Mouse (Mus musculus): ENCODE measurements around the gene Pkp4.
A peak's percentile ranks its signal among the peaks of the same experiment; 100 is the strongest.

Gene Pkp4

DNA sequence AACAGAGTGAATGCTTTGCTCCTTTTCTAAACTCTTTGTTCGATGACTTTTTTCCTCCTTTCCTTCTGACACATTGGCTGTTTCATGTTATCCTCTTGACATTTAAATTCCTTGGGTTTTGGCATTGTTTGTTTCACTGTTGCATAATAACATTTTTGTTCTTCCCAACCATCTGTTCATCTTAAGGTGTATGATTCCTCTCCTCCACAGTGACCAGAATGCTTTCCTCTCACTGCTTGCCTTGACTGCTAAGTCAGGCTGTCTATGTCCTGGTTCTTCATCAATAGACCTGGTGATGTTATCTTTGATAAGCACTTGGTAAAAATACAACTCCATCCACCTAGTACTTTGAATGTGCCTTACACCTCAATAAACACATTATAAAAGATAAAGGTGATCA is 52.2 kb downstream of the Pkp4 start:
- peak; percentile 77 for ATAC-seq (ENCODE audit: insufficient number of reproducible peaks, low FRiP score, low TSS enrichment)

DNA sequence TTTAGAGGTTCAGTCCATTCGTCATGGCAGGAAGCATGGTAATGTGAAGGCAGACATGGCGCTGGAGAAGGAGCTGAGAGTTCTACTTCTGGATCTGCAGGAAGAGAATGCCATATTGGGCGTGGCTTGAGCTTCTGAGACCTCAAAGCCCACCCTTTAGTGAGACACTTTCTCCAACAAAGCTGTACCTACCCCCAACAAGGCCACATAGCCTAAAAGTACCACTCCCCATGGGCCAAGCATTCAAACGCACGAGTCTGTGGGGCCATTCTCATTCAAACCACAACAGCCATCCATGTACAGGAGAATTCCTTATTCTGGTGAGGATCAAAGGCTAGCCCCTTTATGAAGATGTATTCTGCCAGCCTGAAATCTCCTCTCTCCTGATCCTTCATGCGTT is 57.3 kb downstream of the Pkp4 start:
- ATAC-seq (ENCODE audit: insufficient number of reproducible peaks, low FRiP score, low TSS enrichment), result no peak

DNA sequence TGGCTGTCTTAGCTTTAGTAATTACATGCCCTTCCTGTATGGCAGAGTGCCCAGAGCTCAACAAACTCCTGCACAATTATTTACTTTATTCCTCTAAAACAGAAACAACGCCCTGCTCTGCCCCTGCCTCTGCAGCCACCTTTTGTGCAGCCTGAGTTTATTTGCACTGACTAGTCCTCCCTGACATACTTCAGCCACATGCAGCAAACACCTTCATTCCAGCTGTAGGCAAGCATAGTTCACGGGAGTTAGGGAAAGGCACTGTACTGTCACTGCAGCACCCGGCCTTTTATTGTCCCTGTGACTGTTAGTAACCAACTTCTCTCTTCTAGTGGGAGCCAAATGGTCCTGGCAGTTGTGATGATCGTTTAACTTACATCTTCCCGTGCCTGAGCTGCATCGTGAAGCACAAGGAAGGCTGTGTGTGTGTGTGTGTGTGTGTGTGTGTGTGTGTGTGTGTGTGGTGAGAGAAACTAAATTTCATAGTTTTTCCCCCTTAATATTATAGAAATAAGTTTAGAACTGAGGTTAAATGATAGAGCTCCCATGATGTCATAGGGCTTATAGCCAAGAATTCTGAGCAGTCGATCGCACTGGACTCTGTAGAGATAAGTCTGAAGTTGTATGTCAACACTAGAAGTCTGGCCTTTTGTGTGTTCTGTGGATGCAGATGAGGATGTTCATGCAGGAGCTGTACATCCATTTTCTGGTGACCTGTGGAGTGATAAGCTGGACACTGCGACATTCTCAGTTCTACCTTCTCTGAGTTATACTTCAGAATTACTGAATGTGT is 59.5 kb downstream of the Pkp4 start:
- no peak for ATAC-seq (ENCODE audit: insufficient number of reproducible peaks, low FRiP score, low TSS enrichment)

GRCm38 (mm10) chr2:59226383-59226782 is 65.7 kb downstream of the Pkp4 start:
- no peak for ATAC-seq (ENCODE audit: insufficient number of reproducible peaks, low FRiP score, low TSS enrichment)

DNA sequence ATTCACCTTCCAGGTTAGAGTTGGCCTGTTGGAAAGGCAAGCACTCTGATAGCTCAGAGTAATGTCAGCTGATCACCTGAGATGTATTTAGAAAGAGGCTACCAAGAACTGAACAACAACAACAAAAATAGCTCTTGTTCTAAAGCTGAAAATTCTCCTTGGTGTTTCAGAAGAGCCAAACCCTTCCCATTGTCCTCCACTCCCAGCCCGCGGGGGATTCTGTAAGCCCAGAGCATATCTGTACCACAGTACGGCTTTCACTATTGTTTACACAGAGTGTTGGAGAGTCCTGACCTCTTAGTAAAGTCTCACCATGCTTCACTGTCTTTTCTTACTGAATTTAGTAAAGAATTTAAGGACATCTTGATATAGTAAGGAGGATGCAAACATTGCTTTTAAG is 66.4 kb downstream of the Pkp4 start:
- no peak for ATAC-seq (ENCODE audit: insufficient number of reproducible peaks, low FRiP score, low TSS enrichment)

DNA sequence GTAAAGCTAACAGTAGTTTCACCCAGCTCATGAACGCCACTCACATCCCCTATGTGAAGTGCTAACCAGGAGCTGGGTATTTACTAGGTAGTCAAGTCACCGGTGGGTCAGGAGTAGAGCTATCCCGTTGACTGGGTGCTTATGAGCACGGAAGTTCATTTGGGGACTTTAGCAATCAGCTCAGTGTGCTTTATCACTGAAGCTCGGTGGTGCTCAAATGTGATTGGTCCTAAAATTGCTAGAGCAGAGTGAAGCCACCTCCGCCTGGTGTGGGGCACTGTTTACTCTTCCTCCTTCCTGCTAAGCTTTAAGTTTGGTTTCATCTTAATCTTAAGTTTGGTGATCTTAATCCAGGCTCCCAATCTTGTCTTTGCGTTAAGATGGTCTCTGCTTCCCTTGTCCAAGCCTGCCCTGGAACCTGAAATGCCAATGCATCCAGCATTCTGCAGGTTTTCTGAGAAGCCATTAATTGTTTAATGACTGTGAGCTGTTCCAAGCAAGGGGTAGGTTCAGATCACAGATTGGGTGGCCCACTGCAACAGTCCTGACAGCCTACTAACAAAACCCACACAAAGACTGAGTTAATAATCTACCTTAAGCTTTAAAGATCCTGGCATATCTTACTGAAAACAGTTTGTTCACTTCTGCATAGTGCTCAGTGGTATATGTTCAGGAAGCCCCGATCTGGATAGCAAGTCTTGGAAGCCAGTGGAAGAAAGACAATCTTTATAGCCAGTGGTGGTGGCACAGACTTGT is 67.0 kb downstream of the Pkp4 start:
- ATAC-seq (ENCODE audit: insufficient number of reproducible peaks, low FRiP score, low TSS enrichment), result no peak

DNA sequence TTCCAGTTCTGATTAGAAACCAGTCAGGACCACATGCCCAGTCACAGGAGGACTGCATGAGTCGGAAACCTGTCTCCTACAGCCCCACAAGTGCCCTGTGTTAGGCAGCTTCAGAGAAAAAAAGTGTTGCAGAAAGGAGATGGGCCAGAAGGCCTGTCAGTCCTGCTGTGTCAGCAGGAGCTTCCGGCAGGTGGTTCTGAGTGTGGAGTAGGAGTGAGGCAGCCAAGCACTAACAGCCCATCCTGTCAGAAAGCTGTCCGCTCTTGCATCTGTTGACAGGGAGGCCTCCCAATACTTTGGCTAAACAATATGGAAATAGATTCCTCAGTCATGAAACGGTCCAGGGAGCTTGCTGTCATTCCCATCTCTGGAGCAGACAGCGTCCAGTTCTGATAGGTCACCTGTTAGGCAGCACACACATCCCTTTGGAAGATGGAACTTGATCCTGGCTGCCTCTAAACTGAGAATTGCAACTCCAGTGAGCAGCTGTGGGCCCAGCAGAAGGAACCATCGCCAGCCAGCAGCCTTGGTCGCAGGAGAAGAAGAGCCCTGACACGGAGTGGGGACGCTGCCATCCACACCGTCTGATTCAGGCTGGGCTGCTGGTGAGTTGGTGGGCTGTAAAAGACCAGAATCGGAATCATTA is 68.7 kb downstream of the Pkp4 start:
- peak; percentile 86 for ATAC-seq (ENCODE audit: insufficient number of reproducible peaks, low FRiP score, low TSS enrichment)

- no peak for ATAC-seq (ENCODE audit: insufficient number of reproducible peaks, low FRiP score, low TSS enrichment)
These were observed 70.0 kb downstream of the Pkp4 start for GRCm38 (mm10) chr2:59230656-59231055.

DNA sequence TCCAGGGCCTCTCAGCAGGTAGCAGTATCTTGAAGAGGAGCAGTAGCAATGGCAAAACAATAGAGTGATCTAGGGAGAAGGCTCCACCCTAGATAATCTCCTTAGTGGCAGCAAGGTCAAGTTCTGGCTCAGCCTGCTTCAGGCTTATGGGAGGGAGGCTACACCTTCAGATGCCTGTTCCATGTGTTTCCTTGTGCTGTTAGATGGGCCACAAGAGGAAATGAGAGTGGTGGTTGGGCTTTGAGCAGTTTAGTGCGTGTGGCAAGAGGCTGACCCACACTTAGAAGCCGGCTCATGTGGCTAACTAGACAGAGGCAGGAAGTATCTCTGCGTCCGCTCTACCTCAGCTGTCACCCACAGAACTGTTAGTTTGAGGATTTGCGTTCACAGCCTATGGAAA is 70.9 kb downstream of the Pkp4 start:
- ATAC-seq (ENCODE audit: insufficient number of reproducible peaks, low FRiP score, low TSS enrichment), result no peak

DNA sequence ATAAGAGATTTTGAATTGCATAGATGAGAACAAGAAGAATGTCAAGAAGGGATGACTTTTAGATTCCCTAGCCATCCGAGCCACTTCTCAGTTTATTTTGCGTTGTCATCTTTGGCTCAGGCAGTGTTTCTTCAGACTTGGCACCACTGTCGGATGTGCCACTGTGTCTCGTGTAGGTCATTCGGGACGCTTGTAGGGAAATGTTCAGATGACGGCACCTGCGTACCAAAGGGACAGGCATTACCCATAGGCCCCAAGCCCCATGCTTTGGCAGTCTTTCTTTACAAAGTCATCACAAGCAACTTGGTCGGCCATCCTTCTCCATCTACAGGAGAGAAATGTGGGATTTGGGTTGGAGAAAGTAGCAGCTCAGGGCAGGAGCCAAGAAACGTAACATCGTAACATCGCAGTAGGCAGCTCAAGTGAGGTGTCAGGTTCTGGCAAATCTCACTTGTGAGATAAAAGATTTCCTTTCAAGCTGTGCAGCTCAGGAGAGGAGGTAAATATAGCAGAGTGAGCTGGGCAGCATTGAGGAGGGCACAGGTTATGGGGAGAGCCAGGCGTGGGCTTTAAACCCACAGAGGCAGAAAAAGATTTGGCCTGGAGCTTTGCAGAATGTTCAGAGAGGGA is 72.8 kb downstream of the Pkp4 start:
- peak; percentile 21; the same call in 1 of the 2 replicates for ATAC-seq (ENCODE audit: insufficient number of reproducible peaks, low FRiP score, low TSS enrichment)

- ATAC-seq (ENCODE audit: insufficient number of reproducible peaks, low FRiP score, low TSS enrichment), result no peak
These were observed 73.3 kb downstream of the Pkp4 start for GRCm38 (mm10) chr2:59233936-59234335.

GRCm38 (mm10) chr2:59234537-59234936 is 73.9 kb downstream of the Pkp4 start:
- no peak for ATAC-seq (ENCODE audit: insufficient number of reproducible peaks, low FRiP score, low TSS enrichment)

- no peak for ATAC-seq (ENCODE audit: insufficient number of reproducible peaks, low FRiP score, low TSS enrichment)
These were observed 79.3 kb downstream of the Pkp4 start for GRCm38 (mm10) chr2:59239841-59240395.

GRCm38 (mm10) chr2:59242117-59242516 is 81.5 kb downstream of the Pkp4 start:
- 0 out of 2 replicates have a peak, but pooled peaks have one; percentile 28 for ATAC-seq (ENCODE audit: insufficient number of reproducible peaks, low FRiP score, low TSS enrichment)

DNA sequence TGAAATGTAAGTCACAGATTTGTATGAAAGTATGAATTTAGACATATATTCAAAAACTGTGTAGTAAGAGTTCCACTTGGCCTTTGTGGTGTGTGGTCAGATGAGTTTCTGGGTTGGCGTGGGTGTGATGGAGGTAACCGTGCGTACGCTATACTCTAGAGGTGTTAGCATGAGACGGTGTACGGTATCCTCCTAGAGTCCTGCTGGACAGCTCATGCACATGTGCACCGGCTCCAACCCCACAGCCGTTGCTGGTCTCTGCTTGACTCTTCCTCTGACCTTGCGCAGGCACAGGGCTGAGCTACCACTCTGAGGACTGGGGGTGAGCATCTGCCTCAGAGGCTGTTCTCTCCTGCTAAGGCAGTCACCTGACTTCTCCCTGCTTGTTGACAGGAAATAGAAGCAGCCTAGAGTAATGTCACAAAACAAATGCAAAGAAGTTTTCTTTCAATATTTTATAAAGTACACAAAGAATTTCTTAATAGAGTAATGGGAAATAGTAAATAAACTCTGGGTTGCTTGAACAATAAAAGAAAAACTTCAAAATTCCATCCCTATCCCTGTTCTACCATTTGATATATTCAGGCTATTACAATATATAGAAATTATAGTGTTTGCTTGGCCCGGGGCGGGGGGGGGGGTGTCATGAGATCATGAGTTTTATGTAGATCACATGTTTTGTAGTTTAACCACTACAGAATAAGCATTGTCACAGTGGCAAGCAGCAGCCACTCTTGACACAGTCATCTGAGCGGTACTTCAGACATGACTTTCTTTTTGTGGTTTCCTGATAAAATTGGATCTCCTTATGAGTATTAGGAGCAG is 83.8 kb downstream of the Pkp4 start:
- ATAC-seq (ENCODE audit: insufficient number of reproducible peaks, low FRiP score, low TSS enrichment), result no peak

- no peak for ATAC-seq (ENCODE audit: insufficient number of reproducible peaks, low FRiP score, low TSS enrichment)
These were observed 84.4 kb downstream of the Pkp4 start for GRCm38 (mm10) chr2:59245098-59245388.

GRCm38 (mm10) chr2:59248806-59249205 is 88.2 kb downstream of the Pkp4 start:
- no peak for ATAC-seq (ENCODE audit: insufficient number of reproducible peaks, low FRiP score, low TSS enrichment)

- peak; percentile 69 for ATAC-seq (ENCODE audit: insufficient number of reproducible peaks, low FRiP score, low TSS enrichment)
These were observed 92.2 kb downstream of the Pkp4 start for GRCm38 (mm10) chr2:59252818-59253217.

DNA sequence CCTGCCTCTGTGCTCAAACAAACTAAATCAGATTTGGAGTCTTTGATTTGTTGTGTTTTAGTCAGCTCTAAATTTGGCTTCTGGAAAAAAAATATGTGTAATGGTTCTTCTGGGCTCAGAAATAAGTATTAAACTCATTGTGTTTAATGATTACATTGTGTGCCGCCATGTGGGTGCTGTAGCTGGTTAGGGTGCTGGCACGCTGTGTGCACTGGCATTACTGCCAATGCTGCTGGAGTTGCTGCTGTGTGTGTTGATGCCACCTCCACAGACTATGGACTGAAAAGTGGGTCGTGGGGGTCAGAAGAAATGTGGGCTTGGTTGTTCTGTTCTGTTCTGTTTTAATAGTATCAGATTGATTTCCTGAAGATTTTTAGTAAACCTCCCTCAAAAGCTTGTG is 92.8 kb downstream of the Pkp4 start:
- ATAC-seq (ENCODE audit: insufficient number of reproducible peaks, low FRiP score, low TSS enrichment), result no peak

GRCm38 (mm10) chr2:59258821-59259231 is 98.2 kb downstream of the Pkp4 start:
- ATAC-seq (ENCODE audit: insufficient number of reproducible peaks, low FRiP score, low TSS enrichment), result peak; percentile 27; the same call in 1 of the 2 replicates
